Mouse (Mus musculus): ENCODE results near the gene Adck1. TPM values are rescaled to one million over a fixed set of nuclear protein-coding genes. Genes with fewer than 3 reads are reported as not detected.

The Adck1 gene
- polyA plus RNA-seq, 1 experiment = 6.2 TPM

DNA sequence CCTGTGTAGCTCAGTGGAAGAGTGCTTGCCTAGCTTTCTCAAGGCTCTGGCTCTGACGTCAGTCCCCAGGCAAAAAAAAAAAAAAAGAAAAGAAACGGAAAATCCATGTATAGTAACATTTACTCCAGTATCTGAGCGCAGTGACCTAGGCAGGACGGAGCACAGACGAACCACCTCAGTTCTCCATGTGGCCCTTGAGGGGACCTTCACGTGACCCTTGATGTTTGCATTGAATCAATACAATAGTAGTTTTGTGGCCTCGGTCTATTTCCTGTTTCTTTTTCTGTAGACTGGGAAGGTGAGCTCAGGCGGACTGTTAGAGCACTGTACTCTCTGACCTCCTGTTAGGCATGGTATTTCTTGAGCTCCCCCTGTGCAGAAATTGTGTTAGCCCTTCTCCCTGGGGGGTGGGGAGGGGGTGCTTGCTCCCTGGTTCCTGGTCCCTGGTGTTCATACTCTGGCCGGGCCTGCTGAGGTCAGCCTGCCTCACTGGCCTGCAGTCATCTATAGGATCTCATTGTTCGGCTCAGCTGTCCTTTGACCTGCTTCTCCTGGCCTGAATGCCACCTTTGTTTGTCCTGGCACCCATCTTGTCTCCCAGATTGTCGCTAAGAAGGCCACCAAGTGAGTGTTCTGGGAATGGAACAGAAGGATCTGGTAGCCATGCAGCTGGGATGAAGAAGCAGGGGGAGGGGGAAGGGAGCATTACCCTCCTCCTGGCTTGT, 48.1 kb downstream of the Adck1 start:
- no peak for TF ChIP-seq GATA1 (IDR thresholded peaks at IDR 0.05; ENCODE audit: low read length)

DNA sequence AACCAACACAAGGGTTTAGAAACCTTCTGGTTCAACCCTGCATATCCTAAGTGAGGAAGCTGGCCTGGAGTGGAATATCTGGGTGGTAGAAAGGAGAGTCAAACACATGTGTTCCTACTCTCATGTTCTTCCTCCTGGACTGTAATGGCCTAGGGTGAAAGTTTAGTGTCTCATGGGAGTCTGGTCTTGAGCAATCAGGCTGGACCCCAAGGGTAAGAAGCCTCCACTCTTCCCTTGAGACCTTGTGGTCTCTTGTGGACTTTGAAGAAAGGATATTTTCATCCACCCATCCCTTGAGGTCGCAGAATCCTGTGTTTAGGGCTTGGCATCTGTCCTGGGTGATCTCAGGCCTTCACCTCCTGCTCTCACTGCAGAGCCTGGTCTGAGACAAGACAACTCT, 52.9 kb downstream of the Adck1 start:
- no peak for TF ChIP-seq GATA1 (IDR thresholded peaks at IDR 0.05; ENCODE audit: low read length)

DNA sequence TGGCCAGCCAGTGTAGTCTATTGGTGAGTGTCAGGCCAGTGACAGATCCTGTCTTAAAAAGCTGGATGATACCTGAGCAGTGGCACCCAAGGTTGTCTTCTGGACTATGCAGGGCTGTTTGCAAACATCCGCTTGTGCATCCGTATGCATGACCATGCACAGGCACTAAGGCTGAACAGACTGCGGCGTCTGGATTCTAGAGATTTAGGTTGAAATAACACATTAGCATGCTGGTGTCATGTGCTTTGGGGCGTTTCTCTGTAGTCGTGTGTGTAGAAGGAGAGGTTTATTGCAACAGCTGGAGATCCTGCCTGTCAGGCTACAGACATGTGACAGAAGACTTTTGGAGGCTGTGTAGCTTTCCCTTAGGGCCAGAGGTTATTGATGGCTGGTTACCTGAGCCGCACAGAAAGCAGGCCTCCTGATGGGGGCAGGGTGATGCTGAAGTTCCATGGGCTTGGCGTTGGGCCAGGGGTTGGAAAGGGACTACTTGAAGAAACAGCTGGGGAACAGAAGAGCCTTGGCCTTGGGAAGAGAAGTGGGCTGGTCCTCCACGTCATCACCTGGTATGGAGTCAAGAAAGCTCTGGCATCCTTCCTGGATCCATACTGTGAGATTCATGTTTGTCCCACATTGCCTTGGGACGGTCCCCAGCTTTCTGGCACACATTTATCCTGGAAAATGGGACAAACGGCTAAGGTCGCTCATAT, 59.7 kb downstream of the Adck1 start:
- no peak for TF ChIP-seq GATA1 (IDR thresholded peaks at IDR 0.05; ENCODE audit: low read length)

DNA sequence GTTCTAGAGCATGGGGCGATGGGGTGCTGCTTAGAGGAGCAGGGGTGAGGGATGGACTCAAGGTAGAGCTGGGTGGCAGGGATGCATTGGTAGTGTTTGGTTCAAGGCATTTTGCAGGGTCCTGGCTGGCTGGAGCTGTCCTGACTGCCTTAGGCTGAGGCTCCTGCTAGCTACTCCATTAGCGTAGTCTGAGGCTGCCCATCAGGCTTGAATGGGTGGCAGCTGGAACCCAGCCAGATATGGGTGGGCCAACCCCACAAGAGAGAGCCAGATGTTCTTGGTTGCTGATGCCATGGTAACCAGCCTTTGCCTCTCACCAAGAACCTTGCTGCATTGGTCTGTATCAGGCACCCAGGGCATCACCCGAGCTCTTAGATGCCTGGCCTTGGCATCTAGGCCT, 66.6 kb downstream of the Adck1 start:
- no peak for TF ChIP-seq GATA1 (IDR thresholded peaks at IDR 0.05; ENCODE audit: low read length)

DNA sequence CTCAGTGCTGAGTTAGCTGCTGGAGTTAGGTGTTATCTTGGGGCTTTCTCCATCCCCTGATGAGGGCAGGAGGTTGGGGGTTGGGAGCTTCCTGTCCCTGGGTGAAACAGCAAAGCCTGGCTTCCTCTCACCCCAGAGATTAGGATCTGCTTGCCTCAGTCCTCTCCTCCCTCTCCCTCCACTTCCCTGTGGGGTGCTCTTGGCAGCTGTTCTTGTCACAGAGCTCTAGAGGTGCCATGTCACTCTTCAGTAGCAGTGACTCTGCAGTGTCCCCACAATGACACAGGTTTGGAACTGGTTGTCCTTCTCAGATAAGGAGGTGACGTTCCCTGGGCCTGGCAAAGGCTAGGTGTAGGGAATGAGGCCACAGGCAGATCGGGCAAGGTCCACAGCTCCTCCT, 68.4 kb downstream of the Adck1 start:
- TF ChIP-seq GATA1 (IDR thresholded peaks at IDR 0.05; ENCODE audit: low read length) = peak; percentile 4

DNA sequence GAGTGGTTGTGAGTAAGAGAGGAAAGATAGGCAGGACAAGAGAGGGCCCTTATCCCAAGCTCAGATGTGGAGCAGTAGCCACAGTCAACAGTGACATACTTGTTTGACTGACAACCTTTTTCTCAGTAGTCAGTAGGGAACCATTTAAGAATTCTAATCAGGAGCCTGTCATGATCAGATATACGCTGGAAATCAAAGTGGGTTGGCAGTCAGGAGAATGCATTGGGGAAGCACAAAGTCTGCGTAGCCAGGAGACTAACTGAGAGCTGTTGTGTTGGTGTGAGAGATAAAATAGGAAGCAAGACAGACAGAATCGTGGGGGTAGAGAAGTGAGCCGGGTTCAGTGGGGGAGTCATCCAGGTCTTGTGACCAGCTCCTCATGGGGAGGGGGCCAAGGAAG, 71.9 kb downstream of the Adck1 start:
- no peak for TF ChIP-seq GATA1 (IDR thresholded peaks at IDR 0.05; ENCODE audit: low read length)

DNA sequence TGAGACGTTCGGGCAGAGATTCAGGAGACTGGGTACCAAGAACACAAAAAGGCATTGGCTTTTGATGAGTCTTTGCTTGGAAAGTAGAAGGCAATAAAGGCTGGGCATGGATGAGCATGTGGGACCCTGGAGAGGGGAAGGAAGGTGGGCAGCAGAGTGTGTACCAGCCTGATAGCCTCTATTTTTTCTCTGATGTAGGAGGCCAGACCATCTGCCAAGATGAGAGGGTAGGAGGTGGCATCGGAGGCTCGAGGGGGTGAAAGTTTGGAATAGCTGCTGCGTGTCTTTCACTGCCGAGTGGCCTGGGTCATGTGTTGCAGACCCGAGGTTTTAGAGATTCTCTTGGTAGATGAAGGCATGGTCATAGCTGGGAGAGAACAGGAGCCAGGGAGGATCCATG, 72.8 kb downstream of the Adck1 start:
- TF ChIP-seq GATA1 (IDR thresholded peaks at IDR 0.05; ENCODE audit: low read length) = no peak

DNA sequence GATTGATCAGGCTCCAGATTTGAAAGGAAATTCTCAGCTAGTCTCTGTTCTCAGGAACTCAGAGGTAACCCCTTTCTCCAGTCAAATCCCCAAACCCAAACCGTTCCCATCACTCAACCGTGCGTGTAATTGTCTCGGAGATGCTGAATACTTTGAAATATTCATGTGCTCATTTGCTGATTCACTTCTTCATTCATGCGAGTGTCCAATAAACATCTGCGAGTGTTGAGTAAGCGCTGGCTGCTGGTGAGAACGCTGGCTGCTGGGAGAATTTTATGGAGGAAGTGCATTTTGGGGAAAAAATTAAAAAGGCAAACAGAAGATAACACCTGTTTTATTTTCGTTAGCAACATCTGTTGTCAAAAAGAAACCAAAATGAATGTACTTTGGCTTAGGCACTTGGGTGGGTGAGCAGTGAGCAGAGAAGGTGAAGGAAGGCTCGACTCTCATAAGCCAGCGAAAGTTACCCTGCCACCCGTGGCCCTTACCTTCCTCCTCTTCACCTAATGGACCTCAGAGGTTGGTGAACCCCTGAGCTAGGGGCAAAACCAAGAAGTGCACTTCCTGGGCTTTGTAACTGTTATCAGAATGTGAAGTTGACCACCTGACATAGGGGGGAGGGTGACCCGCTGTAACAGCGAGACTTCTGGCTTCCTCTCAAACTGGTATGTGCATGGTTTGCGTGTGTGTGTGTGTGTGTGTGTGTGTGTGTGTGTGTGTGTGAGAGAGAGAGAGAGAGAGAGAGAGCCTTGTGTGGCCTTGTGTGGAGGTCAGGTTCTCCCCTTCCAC, 76.8 kb downstream of the Adck1 start:
- TF ChIP-seq GATA1 (IDR thresholded peaks at IDR 0.05; ENCODE audit: low read length) = no peak

DNA sequence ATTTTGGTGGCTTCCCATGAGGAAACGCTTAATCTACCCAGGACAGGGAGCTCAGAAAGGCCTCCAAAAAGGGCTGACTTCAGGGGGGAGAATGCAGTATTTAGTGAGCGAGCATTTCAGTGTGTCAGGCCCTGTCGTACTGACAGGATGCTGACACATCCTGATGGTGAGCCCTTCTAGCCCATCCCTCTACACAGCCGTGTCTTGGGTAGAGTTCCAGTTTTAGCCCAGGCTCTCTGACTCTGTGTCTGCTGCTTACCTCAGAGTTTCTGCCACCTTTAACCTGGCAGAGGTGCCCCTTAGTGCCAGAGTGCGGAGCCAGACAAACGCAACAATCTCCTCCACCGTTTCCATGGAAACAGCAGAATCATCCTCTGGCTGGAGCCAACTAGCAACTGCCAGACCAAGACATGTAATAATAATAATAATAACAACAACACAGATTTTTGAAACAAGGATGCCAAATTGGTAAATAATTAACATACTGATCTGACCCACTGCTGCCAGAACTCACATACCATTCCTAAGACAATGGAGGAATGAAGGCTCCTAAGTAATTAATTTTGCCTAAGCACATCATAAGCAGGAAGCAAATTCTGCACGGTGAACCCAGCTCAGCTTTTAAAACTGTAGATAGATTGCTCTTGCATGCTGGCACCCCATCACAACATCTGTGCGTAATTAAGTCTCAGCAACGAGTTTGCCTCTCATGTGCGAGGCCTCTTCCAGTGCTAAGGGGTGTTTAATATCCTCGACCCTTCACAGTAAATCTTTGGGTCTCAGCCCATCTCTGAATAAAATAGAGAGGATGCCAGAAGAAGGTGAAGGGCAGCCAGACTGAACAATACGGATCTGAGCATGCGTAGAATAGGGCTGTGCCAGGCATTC, 81.8 kb downstream of the Adck1 start:
- TF ChIP-seq GATA1 (IDR thresholded peaks at IDR 0.05; ENCODE audit: low read length) = no peak

DNA sequence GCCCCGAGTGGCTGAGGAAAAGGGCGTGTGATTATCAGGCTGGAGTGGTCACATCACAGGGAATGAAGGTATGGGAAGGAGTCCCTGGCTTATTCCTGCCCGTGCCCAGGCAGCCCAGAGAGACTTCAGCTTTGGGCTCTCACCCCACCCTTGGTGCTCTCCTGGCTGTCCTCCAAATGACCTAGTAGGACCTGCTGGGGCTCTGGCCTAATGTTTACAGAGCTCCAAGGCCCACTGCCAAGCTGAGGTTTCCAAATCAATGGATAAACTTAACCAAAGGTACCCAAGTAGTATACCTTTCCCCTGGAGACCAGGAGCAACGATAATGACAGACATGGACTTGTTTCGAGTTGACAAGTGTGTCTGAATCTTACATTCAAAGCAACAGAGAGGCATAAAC, 83.7 kb downstream of the Adck1 start:
- TF ChIP-seq GATA1 (IDR thresholded peaks at IDR 0.05; ENCODE audit: low read length) = no peak

DNA sequence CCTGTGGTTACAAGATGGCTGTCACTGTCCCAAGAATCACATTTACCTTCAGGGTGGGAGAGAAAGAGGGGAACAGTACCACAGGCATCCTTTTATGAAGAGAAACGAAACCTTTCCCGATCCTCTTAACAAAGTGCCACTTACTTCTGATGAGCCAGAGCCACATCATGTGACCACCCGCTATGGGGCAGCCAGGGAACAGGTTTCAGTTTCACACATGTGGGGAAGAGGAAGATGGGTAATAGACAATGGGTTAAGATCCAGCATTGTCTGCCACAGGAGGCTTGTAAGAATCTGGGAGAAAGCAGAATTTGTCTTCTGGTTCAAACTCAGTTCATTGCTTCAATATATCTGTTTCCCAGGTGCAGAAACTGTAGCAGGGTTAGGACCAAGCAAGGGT, 85.1 kb downstream of the Adck1 start:
- no peak for TF ChIP-seq GATA1 (IDR thresholded peaks at IDR 0.05; ENCODE audit: low read length)

DNA sequence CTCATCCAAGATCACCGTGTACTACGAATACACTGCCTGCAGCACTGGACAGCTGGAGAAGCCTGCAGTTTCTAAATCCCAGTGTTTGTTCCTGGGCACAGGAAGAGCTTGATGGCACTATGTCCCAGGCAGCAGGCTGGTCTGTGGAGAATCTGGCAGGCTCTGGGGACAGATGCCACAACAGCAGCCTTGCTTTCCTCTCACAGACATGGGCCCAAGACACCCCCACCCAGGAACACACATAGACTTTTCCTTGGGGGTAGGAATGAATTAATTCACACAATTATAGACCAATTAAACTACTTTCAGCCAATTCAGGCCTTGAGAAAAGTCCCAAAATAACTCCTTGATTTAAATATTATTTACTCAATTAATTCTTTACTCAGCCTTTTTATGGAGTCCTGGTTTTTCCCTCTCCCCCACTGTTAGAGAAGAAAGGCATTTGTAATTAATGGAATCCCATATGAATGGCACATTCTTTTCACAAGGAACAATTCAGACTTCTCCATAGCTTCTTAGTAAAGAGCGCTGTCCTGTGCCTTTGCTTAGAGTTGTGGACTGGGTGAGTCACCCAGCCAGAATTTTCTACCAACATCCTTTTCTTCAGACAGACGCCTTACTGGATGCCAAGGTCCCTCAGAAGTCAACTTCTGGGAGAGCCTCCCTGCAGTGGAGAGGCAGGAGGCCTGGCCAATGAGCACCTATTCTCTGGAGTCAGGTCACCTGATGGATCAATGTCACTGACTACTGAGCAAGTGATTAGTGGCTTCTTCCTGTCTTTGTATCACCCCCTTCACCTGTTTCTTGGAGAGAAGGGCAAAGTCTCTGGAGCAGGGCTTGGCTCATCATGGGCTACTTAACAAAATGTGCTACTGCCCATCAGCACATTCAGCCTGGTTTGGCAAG, 90.6 kb downstream of the Adck1 start:
- no peak for TF ChIP-seq GATA1 (IDR thresholded peaks at IDR 0.05; ENCODE audit: low read length)

DNA sequence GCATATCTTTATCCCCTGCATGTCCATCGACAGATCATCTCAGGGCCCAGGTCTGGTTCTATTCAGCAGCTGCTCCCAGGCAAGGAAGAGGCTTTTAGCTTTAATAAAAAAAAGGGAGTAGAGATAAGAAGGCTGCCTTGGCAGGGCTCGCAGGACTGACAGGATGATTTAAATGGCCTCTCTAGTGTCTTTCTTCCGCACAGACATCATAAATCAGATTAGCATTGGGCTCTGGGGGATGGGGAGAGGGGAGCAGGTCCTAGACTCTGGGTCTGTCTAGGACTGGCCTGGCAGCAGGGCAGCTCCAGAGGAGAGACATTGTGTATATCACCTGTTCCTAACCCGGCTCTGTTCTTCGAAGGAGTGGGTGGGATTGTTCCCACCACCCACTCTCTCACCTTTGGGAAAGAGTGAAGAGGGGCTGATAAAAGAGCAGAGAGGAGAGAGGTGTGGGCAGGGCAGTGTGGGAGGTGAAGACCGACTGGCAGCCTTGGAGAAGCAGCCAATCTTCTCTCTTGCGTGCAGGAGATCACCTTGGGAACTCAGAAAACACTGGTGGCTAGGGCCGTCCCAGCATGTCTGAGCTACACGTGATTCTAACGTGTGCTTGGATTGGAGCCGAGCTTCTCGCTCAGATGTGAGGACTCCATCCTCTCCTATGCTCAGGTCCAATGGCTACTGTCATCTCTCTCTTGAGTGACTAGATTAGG, 94.5 kb downstream of the Adck1 start:
- no peak for TF ChIP-seq GATA1 (IDR thresholded peaks at IDR 0.05; ENCODE audit: low read length)

DNA sequence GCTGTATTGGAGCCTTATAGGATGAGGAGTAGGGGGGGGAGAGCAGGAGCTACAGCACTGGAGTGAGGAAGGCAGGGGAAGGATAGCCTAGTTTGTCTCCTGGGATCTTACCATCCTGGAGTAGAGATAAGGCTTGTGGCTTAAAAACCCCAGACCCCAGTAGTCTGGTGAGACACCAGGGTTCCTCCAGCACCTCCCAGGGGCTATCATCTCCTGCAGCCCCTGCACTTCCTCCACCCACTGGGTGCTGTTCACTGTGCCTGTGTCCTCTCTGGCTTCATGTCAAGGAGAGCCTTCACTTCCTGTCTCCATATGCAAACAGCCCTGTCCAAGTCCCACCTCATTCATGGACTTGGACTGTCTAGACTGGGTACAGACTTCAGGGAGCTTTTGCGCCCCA, 96.7 kb downstream of the Adck1 start:
- TF ChIP-seq GATA1 (IDR thresholded peaks at IDR 0.05; ENCODE audit: low read length) = no peak

Measured in G1E-ER4 (cell line).